Mouse (Mus musculus) liver, embryonic 14.5 days (tissue): Measurements from ENCODE around the gene Serpinb1b.

ENCODE experiments used
- CTCF ChIP-seq: IDR thresholded peaks from 2 replicates; pipeline ENCODE4 v1.5.1; 2016; ENCODE audit warnings: antibody characterized with exemption, low read depth, control low read depth
- EP300 ChIP-seq: IDR thresholded peaks from 2 replicates; pipeline ENCODE4 v1.6.1; 2016; ENCODE audit warnings: antibody characterized with exemption, low read depth

- TF ChIP-seq EP300 (no peak), CTCF (no peak)
Measured at GRCm38 (mm10) chr13:33048187-33048586, 30.2 kb upstream of the Serpinb1b start.
